Mouse (Mus musculus) embryonic facial prominence, embryonic 11.5 days (tissue): ENCODE results near the gene Rsbn1l. TPM values are rescaled to one million over a fixed set of nuclear protein-coding genes. Genes with fewer than 3 reads are reported as not detected.
A peak's percentile ranks its signal among the peaks of the same experiment; 100 is the strongest.

Experiments
- ATAC-seq: fragments of 200-750 bp; cut with Nextera tagmentation; replicated peaks from 2 replicates; pipeline ENCODE4 v1.8.0; 2017; ENCODE audit warnings: low read depth; ENCODE audit not compliant: insufficient number of reproducible peaks, low FRiP score, low TSS enrichment
- DNase-seq: peaks from one replicate; pipeline ENCODE4 v3.0.0-alpha.2; 2015; ENCODE audit warnings: low spot score
- H3K27ac ChIP-seq: fragments of 300-500 bp; sonication (generic); replicated peaks from 2 replicates; pipeline ENCODE4 v1.5.1; 2014; ENCODE audit warnings: mild to moderate bottlenecking, low read depth, low read length, control low read depth
- H3K27me3 ChIP-seq: fragments of 300-500 bp; sonication (generic); 2 replicates; pipeline ENCODE4 v1.6.1; 2014; ENCODE audit warnings: mild to moderate bottlenecking, low read length, moderate library complexity, mixed read lengths; ENCODE audit not compliant: control insufficient read depth, insufficient read depth
- H3K36me3 ChIP-seq: fragments of 300-500 bp; sonication (generic); replicated peaks from 2 replicates; pipeline ENCODE4 v1.6.1; 2014; ENCODE audit warnings: low read depth, mild to moderate bottlenecking, low read length, moderate library complexity, mixed read lengths; ENCODE audit not compliant: control insufficient read depth, insufficient read depth
- H3K4me1 ChIP-seq: fragments of 300-500 bp; sonication (generic); 2 replicates; pipeline ENCODE4 v1.6.1; 2014; ENCODE audit warnings: low read length, mixed read lengths; ENCODE audit not compliant: control insufficient read depth, insufficient read depth
- H3K4me2 ChIP-seq: fragments of 300-500 bp; sonication (generic); 2 replicates; pipeline ENCODE4 v1.6.1; 2014; ENCODE audit warnings: low read depth, mild to moderate bottlenecking, control low read depth, low read length, moderate library complexity
- H3K4me3 ChIP-seq: fragments of 300-500 bp; sonication (generic); 2 replicates; pipeline ENCODE4 v1.5.1; 2014; ENCODE audit warnings: low read depth, low read length, control low read depth
- H3K9ac ChIP-seq: fragments of 300-500 bp; sonication (generic); replicated peaks from 2 replicates; pipeline ENCODE4 v1.6.1; 2014; ENCODE audit warnings: mild to moderate bottlenecking, control low read depth, low read length
- H3K9me3 ChIP-seq: fragments of 300-500 bp; sonication (generic); replicated peaks from 2 replicates; pipeline ENCODE4 v1.6.1; 2016; ENCODE audit warnings: mild to moderate bottlenecking, low read length, inconsistent platforms, mixed read lengths; ENCODE audit not compliant: control insufficient read depth
- WGBS: fragments of 180-500 bp; shearing (Covaris S2); extraction: QIAGEN DNeasy Blood & Tissue Kit; methylation state at CpG from one replicate; pipeline ENCODE4 v1.1.7; 2014; 5-methylcytosine and 5-hydroxymethylcytosine counted together
- polyA plus RNA-seq: library from polyadenylated mRNA; unstranded; fragments of >200 nt; fragmentation: Nextera tagmentation; extraction: Ambion mirVana; gene quantifications from 2 replicates; pipeline ENCODE4 v1.2.1, GENCODE M21; 2014

Rsbn1l gene
- polyA plus RNA-seq, 1 experiment from 2014 or later = 5.7 TPM

DNA sequence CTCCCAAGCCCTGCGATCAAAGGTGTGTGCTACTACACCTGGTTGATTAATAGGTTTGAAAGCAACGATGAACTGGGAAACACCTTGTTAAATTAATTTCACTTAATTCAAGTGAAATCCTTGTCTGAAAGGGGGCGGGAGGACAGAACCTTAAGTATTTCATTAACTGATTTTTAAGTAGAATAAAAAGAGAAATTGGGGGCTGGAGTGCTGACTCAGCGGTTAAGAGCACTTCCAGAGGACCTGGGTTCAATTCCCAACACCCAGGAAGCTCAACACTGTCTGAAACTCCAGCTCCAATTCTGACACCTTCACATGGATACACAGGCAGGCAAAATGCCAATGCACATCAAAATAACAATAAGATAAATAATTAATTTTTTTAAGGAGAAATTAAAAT is 37.2 kb downstream of the Rsbn1l start:
- Histone ChIP-seq H3K4me2 (no peak overlapping the region), H3K4me1 (no peaks in the 10 kb centered on the region), H3K27ac (no peak overlapping the region), H3K9ac (no peak overlapping the region), H3K36me3 (no peaks in the 10 kb centered on the region), H3K9me3 (no peaks in the 10 kb centered on the region), H3K27me3 (no peaks in the 10 kb centered on the region), H3K4me3 (no peak overlapping the region)
- DNase-seq = no peak
- no peak for ATAC-seq
- 95% methylated on average over 4 of the region's 4 CpGs for WGBS

DNA sequence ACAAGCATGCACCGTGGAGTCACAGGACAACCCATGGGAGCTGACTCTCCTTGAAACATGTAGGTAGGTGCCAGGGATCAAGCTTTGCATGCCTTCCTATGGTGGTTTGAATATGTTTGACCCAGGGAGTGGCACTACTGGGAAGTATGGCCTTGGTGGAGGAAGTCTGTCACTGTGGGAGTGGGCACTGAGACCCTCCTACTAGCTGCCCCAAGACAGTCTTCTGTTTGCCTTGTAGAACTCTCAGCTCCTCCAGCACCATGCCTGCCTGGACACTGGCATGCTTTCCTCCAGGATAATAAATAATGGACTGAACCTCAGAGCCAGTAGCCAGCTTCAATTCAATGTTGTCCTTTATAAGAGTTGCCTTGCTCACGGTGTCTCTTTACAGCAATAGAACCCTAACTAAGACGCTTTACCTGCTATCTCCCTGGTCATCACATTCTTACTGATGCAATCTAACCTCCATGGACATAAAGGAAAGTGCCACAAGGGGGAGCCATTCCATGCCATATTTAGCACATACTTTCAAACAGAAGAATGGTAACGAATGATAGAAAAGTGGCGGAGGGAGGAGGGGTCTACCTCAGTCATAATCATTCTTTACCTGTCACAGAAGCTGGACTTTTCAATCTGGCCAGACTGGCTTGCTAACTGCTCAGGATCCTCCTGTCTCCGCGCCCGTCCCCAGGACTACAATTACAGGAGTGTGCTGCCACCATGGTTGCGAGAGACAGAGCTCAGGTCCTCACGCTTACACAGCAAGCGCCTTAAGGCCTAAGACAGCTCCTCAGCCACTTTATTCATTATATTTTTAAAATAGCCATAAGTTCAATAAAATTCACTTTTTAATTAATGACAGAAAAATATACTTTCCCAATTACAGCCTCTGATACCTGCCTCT is 42.6 kb downstream of the Rsbn1l start:
- H3K27ac ChIP-seq = no peak overlapping the region
- WGBS = 81% methylated on average over 11 of the region's 11 CpGs
- no peak overlapping the region for H3K4me3 ChIP-seq
- H3K4me2 ChIP-seq = no peak overlapping the region
- DNase-seq (peak; percentile 80), ATAC-seq (no peak)
- no peaks in the 10 kb centered on the region for H3K27me3 ChIP-seq
- H3K36me3 ChIP-seq = no peaks in the 10 kb centered on the region
- no peaks in the 10 kb centered on the region for H3K4me1 ChIP-seq
- H3K9ac ChIP-seq = no peak overlapping the region
- no peaks in the 10 kb centered on the region for H3K9me3 ChIP-seq

DNA sequence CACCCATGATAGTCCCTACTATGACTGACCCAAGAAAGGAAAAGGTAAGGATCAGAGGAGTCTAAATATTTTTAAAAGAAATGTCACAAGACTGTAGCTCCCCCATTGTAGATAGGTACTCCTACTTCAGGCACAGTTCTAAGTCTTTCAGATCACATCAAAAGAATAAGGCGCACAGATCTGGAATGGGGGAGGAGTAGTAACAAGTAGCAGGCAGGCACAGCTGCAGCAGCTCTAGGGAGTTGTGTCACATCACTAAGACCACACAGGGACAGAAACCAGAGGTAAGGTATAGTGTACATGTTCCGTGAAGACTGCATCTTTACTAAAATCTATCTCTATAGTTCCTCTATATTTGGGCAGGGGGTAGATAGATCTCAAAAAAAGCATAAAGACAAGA is 44.5 kb downstream of the Rsbn1l start:
- Histone ChIP-seq H3K4me3 (no peak overlapping the region), H3K4me1 (no peaks in the 10 kb centered on the region), H3K36me3 (no peaks in the 10 kb centered on the region), H3K27ac (no peak overlapping the region), H3K9me3 (no peaks in the 10 kb centered on the region), H3K27me3 (no peaks in the 10 kb centered on the region), H3K4me2 (no peak overlapping the region), H3K9ac (no peak overlapping the region)
- DNase-seq (no peak), ATAC-seq (no peak)
- WGBS = 82% methylated on average over 2 of the region's 2 CpGs

DNA sequence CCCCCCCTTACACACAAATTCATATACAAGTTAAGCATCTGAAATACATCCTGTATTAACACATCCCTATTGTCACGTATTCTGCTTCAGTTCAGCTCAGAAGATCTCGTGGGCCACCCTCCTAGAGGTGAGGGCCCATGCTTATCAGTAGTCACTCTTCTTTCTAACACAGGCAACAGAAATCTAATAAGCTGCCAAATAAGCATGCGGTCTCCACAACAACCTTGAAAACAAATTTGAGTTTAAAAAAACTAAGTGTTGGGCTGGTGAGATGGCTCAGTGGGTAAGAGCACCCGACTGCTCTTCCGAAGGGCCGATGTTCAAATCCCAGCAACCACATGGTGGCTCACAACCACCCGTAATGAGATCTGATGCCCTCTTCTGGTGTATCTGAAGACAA is 50.0 kb downstream of the Rsbn1l start:
- ATAC-seq = no peak
- WGBS = 93% methylated on average over 7 of the region's 7 CpGs
- no peaks in the 10 kb centered on the region for H3K9me3 ChIP-seq

DNA sequence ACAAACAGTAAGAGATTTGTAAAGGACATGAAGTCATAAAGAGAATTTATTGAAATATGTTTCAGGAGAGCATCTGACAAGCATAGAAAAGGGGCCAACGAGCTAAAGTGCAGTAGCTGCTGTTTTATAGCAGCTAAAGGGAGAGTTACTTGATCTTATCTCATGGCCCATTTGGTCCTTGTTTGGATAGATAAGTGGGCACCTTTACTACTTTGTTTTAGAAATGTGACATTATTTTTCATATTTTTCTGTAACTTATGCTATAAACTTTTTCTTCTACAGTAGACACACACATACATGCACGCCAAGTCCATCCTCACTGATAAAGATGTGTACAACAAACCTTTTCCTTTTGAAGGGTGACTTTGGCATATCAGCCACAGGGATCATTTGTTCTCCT is 50.8 kb downstream of the Rsbn1l start:
- Histone ChIP-seq H3K9ac (no peak overlapping the region), H3K4me2 (no peak overlapping the region), H3K27me3 (no peaks in the 10 kb centered on the region), H3K4me3 (no peak overlapping the region), H3K4me1 (no peaks in the 10 kb centered on the region), H3K36me3 (no peaks in the 10 kb centered on the region; the same call in 1 of the 2 replicates), H3K9me3 (no peaks in the 10 kb centered on the region), H3K27ac (no peak overlapping the region)
- 80% methylated on average over 2 of the region's 2 CpGs for WGBS
- DNase-seq = no peak
- no peak for ATAC-seq

More for the DNA sequence above, 50.0 kb downstream of the Rsbn1l start:
- Histone ChIP-seq H3K4me3 (no peak overlapping the region), H3K27me3 (no peaks in the 10 kb centered on the region), H3K4me2 (no peak overlapping the region), H3K4me1 (no peaks in the 10 kb centered on the region), H3K27ac (no peak overlapping the region), H3K36me3 (no peaks in the 10 kb centered on the region; the same call in 1 of the 2 replicates), H3K9ac (no peak overlapping the region)
- DNase-seq = no peak

DNA sequence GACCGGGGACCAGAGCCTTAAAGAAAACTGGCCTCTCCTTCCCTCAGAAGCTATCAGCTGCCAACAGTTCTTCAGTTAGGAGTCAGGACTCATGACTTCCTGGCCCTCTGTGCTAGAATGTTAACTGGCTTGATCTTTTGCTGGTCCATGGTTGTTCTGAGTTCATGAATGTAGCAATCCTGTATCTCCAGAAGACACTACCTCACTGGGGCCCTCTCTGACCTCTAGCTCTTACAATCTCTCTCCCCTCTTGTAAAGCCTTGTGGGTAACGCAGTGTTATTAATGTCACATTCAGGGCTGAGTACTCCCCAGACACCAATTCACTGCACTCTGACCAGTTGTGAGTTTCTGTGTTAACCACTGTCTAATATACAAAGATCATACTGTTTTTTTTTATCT is 51.6 kb downstream of the Rsbn1l start:
- DNase-seq (no peak), ATAC-seq (no peak)
- no peaks in the 10 kb centered on the region for H3K9me3 ChIP-seq
- no peak overlapping the region for H3K9ac ChIP-seq
- no peaks in the 10 kb centered on the region for H3K4me1 ChIP-seq
- H3K27ac ChIP-seq = no peak overlapping the region
- no peaks in the 10 kb centered on the region; the same call in 1 of the 2 replicates for H3K36me3 ChIP-seq
- no peak overlapping the region for H3K4me2 ChIP-seq
- 74% methylated on average over 2 of the region's 2 CpGs for WGBS
- no peaks in the 10 kb centered on the region for H3K27me3 ChIP-seq
- H3K4me3 ChIP-seq = no peak overlapping the region

DNA sequence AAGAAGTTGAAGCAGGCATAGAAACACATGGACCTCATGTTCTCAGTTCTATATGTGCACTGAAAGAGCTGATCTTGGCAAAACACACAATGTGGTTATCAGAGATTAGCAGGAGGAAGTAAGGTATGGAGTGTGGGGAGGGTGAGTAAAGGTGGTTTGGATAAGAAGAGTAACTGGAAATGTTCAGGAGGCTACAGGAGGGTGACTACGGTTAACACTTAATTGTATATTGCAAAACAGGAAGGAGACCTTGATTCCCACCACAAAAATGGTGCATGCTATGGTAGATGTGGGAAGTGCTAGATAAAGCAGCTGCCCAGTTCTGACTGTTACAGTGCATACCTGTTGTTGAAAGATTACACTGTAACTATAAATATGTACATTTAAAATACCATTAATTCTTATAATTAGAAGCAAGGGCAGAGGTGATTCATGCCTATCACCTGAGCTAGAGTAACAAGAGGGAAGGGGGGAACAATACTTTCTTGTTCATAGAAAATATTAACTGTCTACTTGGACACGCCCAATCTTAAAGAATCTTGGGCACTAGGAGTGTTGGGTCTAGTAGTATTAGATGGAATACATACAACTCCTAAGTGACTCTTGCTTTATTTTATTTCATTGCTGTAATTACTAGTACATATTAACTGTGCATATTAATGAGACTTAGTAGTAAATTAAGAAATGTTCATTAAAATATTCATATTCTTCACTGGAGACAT is 58.6 kb downstream of the Rsbn1l start:
- no peaks in the 10 kb centered on the region for H3K9me3 ChIP-seq
- ATAC-seq = no peak
- H3K9ac ChIP-seq = no peak overlapping the region
- no peak overlapping the region for H3K27ac ChIP-seq
- H3K36me3 ChIP-seq = no peaks in the 10 kb centered on the region; the same call in 1 of the 2 replicates
- H3K4me2 ChIP-seq = no peak overlapping the region
- DNase-seq = no peak
- H3K4me3 ChIP-seq = no peak overlapping the region
- H3K4me1 ChIP-seq = no peaks in the 10 kb centered on the region; the same call in 1 of the 2 replicates
- H3K27me3 ChIP-seq = no peaks in the 10 kb centered on the region
- 93% methylated on average over 2 of the region's 2 CpGs for WGBS
